Mouse (Mus musculus) bone marrow, adult 2 months (tissue): ENCODE results near the gene Cdk12.

Source experiments
- CTCF ChIP-seq: fragments of 200-500 bp; IDR thresholded peaks from 2 replicates; pipeline ENCODE4 v1.5.1; 2011; ENCODE audit warnings: low read length, control low read depth; ENCODE audit not compliant: control insufficient read depth, insufficient read depth
- POLR2A ChIP-seq: fragments of 200-500 bp; IDR thresholded peaks from 2 replicates; pipeline ENCODE4 v1.6.1; 2011; ENCODE audit warnings: low read depth, mild to moderate bottlenecking, control low read depth, low read length, borderline replicate concordance; ENCODE audit not compliant: control insufficient read depth

- TF ChIP-seq CTCF = no peak
- no peak for TF ChIP-seq POLR2A
Observed at GRCm38 (mm10) chr11:98320806-98321676, 118.2 kb downstream of the Cdk12 start.
